27 mouse cellular contexts compared by ENCODE assay signal in the genomic region with DNA sequence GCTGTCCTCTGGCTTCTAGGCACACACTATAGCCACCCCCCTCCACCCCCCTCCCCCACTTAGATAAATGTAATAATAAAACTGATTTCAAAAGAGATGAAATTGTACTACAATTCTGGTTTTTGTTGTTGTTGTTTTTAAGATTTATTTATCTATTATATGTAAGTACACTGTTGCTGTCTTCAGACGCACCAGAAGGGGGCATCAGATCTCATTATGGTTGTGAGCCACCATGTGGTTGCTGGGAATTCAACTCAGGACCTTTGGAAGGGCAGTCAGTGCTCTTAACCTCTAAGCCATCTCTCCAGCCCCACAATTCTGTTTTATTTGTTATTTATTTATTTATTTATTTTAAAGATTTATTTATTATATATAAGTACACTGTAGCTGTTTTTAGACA. TPM values are rescaled to one million over a fixed set of nuclear protein-coding genes. Genes with fewer than 3 reads are reported as not detected.
DNase-seq lines count a peak whose midpoint lies in the region; ATAC-seq and TF ChIP-seq lines count a peak whose summit lies in the region.
"Had no signal": no experiment of that assay in that cellular context is flagged by ENCODE, and none has a peak within 500 bp of the region (broad histone marks: within the 10 kb centered on the region; RNA-seq: fewer than 3 reads in every experiment).

No protein-coding gene starts in this region.

- no peaks in the 10 kb centered on the region for H3K9me3 ChIP-seq in kidney, postnatal 0 days (replicated peaks; ENCODE audit: low read length)
- H3K9me3 ChIP-seq in midbrain, postnatal 0 days (ENCODE audit: low read length) = no peaks in the 10 kb centered on the region
- no peaks in the 10 kb centered on the region for H3K9me3 ChIP-seq in midbrain, embryonic 11.5 days (ENCODE audit: control insufficient read depth, low read length)
- H3K9me3 ChIP-seq: heart, embryonic 10.5 days; hindbrain, embryonic 15.5 days; intestine, embryonic 15.5 days; limb, embryonic 13.5 days; liver, embryonic 15.5 days; megakaryocyte, embryonic 14.5 days; midbrain, embryonic 15.5 days; neural tube, embryonic 13.5 days had no signal

- WGBS in kidney, postnatal 0 days = 88% methylated on average over 1 of the region's 1 CpGs
- WGBS in midbrain, postnatal 0 days = 76% methylated on average over 1 of the region's 1 CpGs
- WGBS in midbrain, embryonic 11.5 days = 82% methylated on average over 1 of the region's 1 CpGs

- no peak for DNase-seq in kidney, postnatal 0 days (ENCODE audit: low spot score)
- no peak for DNase-seq in kidney, postnatal 14 days
- DNase-seq in midbrain, postnatal 0 days (ENCODE audit: low spot score) = no peak
- DNase-seq in midbrain, embryonic 11.5 days (ENCODE audit: low spot score, missing footprints) = no peak
- DNase-seq in Patski (ENCODE audit: low read depth, low spot score) = no peak
- no peak for DNase-seq in thymus, postnatal 36 days
- DNase-seq in cerebellum, postnatal 36 days = no peak
- DNase-seq: adrenal gland, postnatal 10 days; cerebellum, adult 18-20 months; cerebellum, postnatal 25 days; embryo, embryonic 11 days; gastrocnemius, postnatal 10 days; heart, postnatal 4 days; kidney, adult 8-10 months; kidney, postnatal 25 days; lung, postnatal 14 days; right cerebral cortex, postnatal 4 days had no signal

- CTCF ChIA-PET in Patski (lab: Charles Lee) = no interaction called here

- ATAC-seq in kidney, postnatal 0 days (replicated peaks; ENCODE audit: low FRiP score, low read depth) = no peak
- no peak for ATAC-seq in midbrain, postnatal 0 days (ENCODE audit: low FRiP score)
- ATAC-seq in midbrain, embryonic 11.5 days (ENCODE audit: low FRiP score) = no peak
- ATAC-seq in Patski = no peak
- ATAC-seq: forebrain, embryonic 14.5 days; intestine, embryonic 15.5 days; midbrain, embryonic 15.5 days had no signal

- POLR2A ChIA-PET in Patski (lab: Charles Lee) = interaction anchor here (1.1 kb wide), 1 partner anchor 11 kb away, joined by 3 read pairs; no protein-coding TSS in a partner anchor

- no peak overlapping the region for H3K27ac ChIP-seq in kidney, postnatal 0 days
- no peak overlapping the region for H3K27ac ChIP-seq in midbrain, postnatal 0 days (ENCODE audit: low read depth, low read length)
- no peak overlapping the region for H3K27ac ChIP-seq in midbrain, embryonic 11.5 days (ENCODE audit: low read depth, low read length)
- H3K27ac ChIP-seq: heart, embryonic 10.5 days; hindbrain, embryonic 15.5 days; intestine, embryonic 15.5 days; limb, embryonic 13.5 days; liver, embryonic 15.5 days; midbrain, embryonic 15.5 days; neural tube, embryonic 13.5 days had no signal

- H3K36me3 ChIP-seq in kidney, postnatal 0 days (ENCODE audit: insufficient read depth, low read length) = peaks cover 11% of the 10 kb centered on the region; the same call in 1 of the 2 replicates
- H3K36me3 ChIP-seq in midbrain, postnatal 0 days (ENCODE audit: insufficient read depth, low read length) = peaks cover 16% of the 10 kb centered on the region
- H3K36me3 ChIP-seq in midbrain, embryonic 11.5 days (ENCODE audit: control insufficient read depth, insufficient read depth, low read length) = peaks cover 13% of the 10 kb centered on the region; the same call in 1 of the 2 replicates

- H3K4me3 ChIP-seq in kidney, postnatal 0 days (replicated peaks; ENCODE audit: low read depth, low read length) = no peak overlapping the region
- H3K4me3 ChIP-seq in midbrain, postnatal 0 days (ENCODE audit: low read depth, low read length) = no peak overlapping the region
- H3K4me3 ChIP-seq in midbrain, embryonic 11.5 days (ENCODE audit: low read depth, low read length) = no peak overlapping the region
- H3K4me3 ChIP-seq: heart, embryonic 10.5 days; hindbrain, embryonic 15.5 days; intestine, embryonic 15.5 days; limb, embryonic 13.5 days; liver, embryonic 15.5 days; megakaryocyte, embryonic 14.5 days; midbrain, embryonic 15.5 days; myocyte; neural tube, embryonic 13.5 days had no signal

- H3K9ac ChIP-seq in kidney, postnatal 0 days (ENCODE audit: low read depth, low read length) = no peak overlapping the region
- H3K9ac ChIP-seq in midbrain, postnatal 0 days (replicated peaks; ENCODE audit: low read length, poor library complexity, severe bottlenecking) = no peak overlapping the region
- H3K9ac ChIP-seq in midbrain, embryonic 11.5 days (ENCODE audit: low read length) = no peak overlapping the region
- H3K9ac ChIP-seq: hindbrain, embryonic 15.5 days; intestine, embryonic 15.5 days; limb, embryonic 13.5 days; liver, embryonic 15.5 days; midbrain, embryonic 15.5 days; neural tube, embryonic 13.5 days had no signal

- no peaks in the 10 kb centered on the region for H3K27me3 ChIP-seq in kidney, postnatal 0 days (ENCODE audit: insufficient read depth, low read length)
- no peaks in the 10 kb centered on the region for H3K27me3 ChIP-seq in midbrain, postnatal 0 days (ENCODE audit: insufficient read depth, low read length)
- H3K27me3 ChIP-seq in midbrain, embryonic 11.5 days (ENCODE audit: control insufficient read depth, insufficient read depth, low read length) = no peaks in the 10 kb centered on the region
- H3K27me3 ChIP-seq in Patski = no peaks in the 10 kb centered on the region
- H3K27me3 ChIP-seq: hindbrain, embryonic 15.5 days; intestine, embryonic 15.5 days; limb, embryonic 13.5 days; liver, embryonic 15.5 days; megakaryocyte, embryonic 14.5 days; midbrain, embryonic 15.5 days; neural tube, embryonic 13.5 days had no signal

- peak; percentile 26; the same call in 1 of the 2 replicates for TF ChIP-seq CTCF in kidney, postnatal 0 days (IDR thresholded peaks at IDR 0.05; ENCODE audit: low read depth)
- peak; percentile 28; the same call in 1 of the 2 replicates for TF ChIP-seq CTCF in midbrain, postnatal 0 days (IDR thresholded peaks at IDR 0.05)
- TF ChIP-seq CTCF in Patski (IDR thresholded peaks at IDR 0.05) = peak; percentile 30

- H3K4me2 ChIP-seq in kidney, postnatal 0 days (ENCODE audit: low read length) = no peak overlapping the region
- no peak overlapping the region for H3K4me2 ChIP-seq in midbrain, postnatal 0 days (ENCODE audit: low read depth, low read length, poor library complexity, severe bottlenecking)
- no peak overlapping the region for H3K4me2 ChIP-seq in midbrain, embryonic 11.5 days
- H3K4me2 ChIP-seq: hindbrain, embryonic 15.5 days; intestine, embryonic 15.5 days; limb, embryonic 13.5 days; liver, embryonic 15.5 days; midbrain, embryonic 15.5 days; neural tube, embryonic 13.5 days had no signal

- peaks cover 2% of the 10 kb centered on the region; the same call in 1 of the 2 replicates for H3K4me1 ChIP-seq in kidney, postnatal 0 days (replicated peaks; ENCODE audit: insufficient read depth, low read length)
- H3K4me1 ChIP-seq in midbrain, postnatal 0 days (ENCODE audit: insufficient read depth, low read length) = peaks cover 2% of the 10 kb centered on the region; the same call in 1 of the 2 replicates
- peaks cover 3% of the 10 kb centered on the region for H3K4me1 ChIP-seq in midbrain, embryonic 11.5 days (ENCODE audit: control insufficient read depth, insufficient read depth, low read length)
- H3K4me1 ChIP-seq: heart, embryonic 10.5 days had no signal

- in situ Hi-C loops in Patski (cut with MboI; ENCODE audit: low pct_unique_long_range_greater_than_20kb) = no loop called here

RNA-seq across cellular contexts. Expression of a gene that starts 6.8 kb away (rescaled TPM):
- polyA plus RNA-seq in kidney, postnatal 0 days (2015; fragmentation: Nextera tagmentation; extraction: Ambion mirVana) = 392 and 446 TPM in 2 replicates
- 183 and 191 TPM in 2 replicates for total RNA-seq in midbrain, postnatal 0 days (2014; rRNA removed)
- 287 and 295 TPM in 2 replicates for polyA plus RNA-seq in midbrain, postnatal 0 days (2015; fragmentation: Nextera tagmentation; extraction: Ambion mirVana)
- 948 and 951 TPM in 2 replicates for polyA plus RNA-seq in midbrain, embryonic 11.5 days (2014; fragmentation: Nextera tagmentation; extraction: Ambion mirVana)
- polyA plus RNA-seq in Patski (2021) = 609 TPM

RNA-seq across cellular contexts. Expression of a gene that starts 18.3 kb away (rescaled TPM):
- polyA plus RNA-seq in kidney, postnatal 0 days (2015; fragmentation: Nextera tagmentation; extraction: Ambion mirVana) = 32.7 and 33.0 TPM in 2 replicates
- 15.5 and 15.9 TPM in 2 replicates for total RNA-seq in midbrain, postnatal 0 days (2014; rRNA removed)
- 11.9 and 12.0 TPM in 2 replicates for polyA plus RNA-seq in midbrain, postnatal 0 days (2015; fragmentation: Nextera tagmentation; extraction: Ambion mirVana)
- 26.0 and 27.6 TPM in 2 replicates for polyA plus RNA-seq in midbrain, embryonic 11.5 days (2014; fragmentation: Nextera tagmentation; extraction: Ambion mirVana)
- polyA plus RNA-seq in Patski (2021) = 62.1 TPM
